Mouse (Mus musculus): ENCODE results near the gene Gm9958. TPM values are rescaled to one million over a fixed set of nuclear protein-coding genes. Genes with fewer than 3 reads are reported as not detected.
A peak's percentile ranks its signal among the peaks of the same experiment; 100 is the strongest.

The Gm9958 gene
- polyA plus RNA-seq, 1 experiment from 2014 or later: 3.0 TPM

- no peak for TF ChIP-seq CTCF (IDR thresholded peaks at IDR 0.05; ENCODE audit: low read depth)
- no peaks in the 10 kb centered on the region for H3K27me3 ChIP-seq (replicated peaks; ENCODE audit: control insufficient read depth, insufficient read depth, low read length)
- WGBS: under 1% methylated on average over 74 of the region's 104 CpGs
- no peaks in the 10 kb centered on the region; the same call in 1 of the 2 replicates for H3K36me3 ChIP-seq (ENCODE audit: control insufficient read depth, insufficient read depth)
- H3K4me3 ChIP-seq (ENCODE audit: low read depth, low read length): peak within 1 kb of the TSS; percentile 84
- peak within 1 kb of the TSS; percentile 80 for H3K4me2 ChIP-seq (replicated peaks; ENCODE audit: low read depth)
- H3K4me1 ChIP-seq (replicated peaks; ENCODE audit: control insufficient read depth, insufficient read depth, low read length): no peaks in the 10 kb centered on the region; the same call in 1 of the 2 replicates
- H3K9ac ChIP-seq (ENCODE audit: low read depth, low read length): peak within 1 kb of the TSS; percentile 99
- no peaks in the 10 kb centered on the region for H3K9me3 ChIP-seq (ENCODE audit: control insufficient read depth)
- peak; percentile 94 for ATAC-seq
- H3K27ac ChIP-seq (ENCODE audit: low read depth, low read length): peak within 1 kb of the TSS; percentile 100
Observed at GRCm38 (mm10) chr5:90366121-90367066, 610 bp upstream of the Gm9958 start, which contains the start of gene Ankrd17. Gene Ankrd17 (minus strand): TSS chr5:90366577.

- no peak for TF ChIP-seq CTCF (IDR thresholded peaks at IDR 0.05; ENCODE audit: low read depth)
- ATAC-seq: no peak
- Histone ChIP-seq H3K9me3 (ENCODE audit: control insufficient read depth) (no peaks in the 10 kb centered on the region), H3K4me1 (replicated peaks; ENCODE audit: control insufficient read depth, insufficient read depth, low read length) (no peaks in the 10 kb centered on the region), H3K4me2 (replicated peaks; ENCODE audit: low read depth) (no peak overlapping the region), H3K9ac (ENCODE audit: low read depth, low read length) (no peak overlapping the region), H3K27ac (ENCODE audit: low read depth, low read length) (no peak overlapping the region), H3K4me3 (ENCODE audit: low read depth, low read length) (no peak overlapping the region), H3K27me3 (replicated peaks; ENCODE audit: control insufficient read depth, insufficient read depth, low read length) (no peaks in the 10 kb centered on the region), H3K36me3 (ENCODE audit: control insufficient read depth, insufficient read depth) (no peaks in the 10 kb centered on the region)
- 77% methylated on average over 5 of the region's 5 CpGs for WGBS
Observed at GRCm38 (mm10) chr5:90370401-90370800, 3.4 kb downstream of the Gm9958 start.

GRCm38 (mm10) chr5:90373708-90374107 lies 6.7 kb downstream of the Gm9958 start:
- Histone ChIP-seq H3K27ac (ENCODE audit: low read depth, low read length) (no peak overlapping the region), H3K27me3 (replicated peaks; ENCODE audit: control insufficient read depth, insufficient read depth, low read length) (no peaks in the 10 kb centered on the region), H3K4me2 (replicated peaks; ENCODE audit: low read depth) (no peak overlapping the region), H3K9me3 (ENCODE audit: control insufficient read depth) (no peaks in the 10 kb centered on the region), H3K36me3 (ENCODE audit: control insufficient read depth, insufficient read depth) (no peaks in the 10 kb centered on the region), H3K4me1 (replicated peaks; ENCODE audit: control insufficient read depth, insufficient read depth, low read length) (no peaks in the 10 kb centered on the region), H3K4me3 (ENCODE audit: low read depth, low read length) (no peak overlapping the region), H3K9ac (ENCODE audit: low read depth, low read length) (no peak overlapping the region)
- ATAC-seq: no peak
- WGBS: 74% methylated on average over 4 of the region's 4 CpGs
- no peak for TF ChIP-seq CTCF (IDR thresholded peaks at IDR 0.05; ENCODE audit: low read depth)

GRCm38 (mm10) chr5:90381458-90381857 lies 14.5 kb downstream of the Gm9958 start:
- Histone ChIP-seq H3K9me3 (ENCODE audit: control insufficient read depth) (no peaks in the 10 kb centered on the region), H3K4me2 (replicated peaks; ENCODE audit: low read depth) (no peak overlapping the region), H3K4me1 (replicated peaks; ENCODE audit: control insufficient read depth, insufficient read depth, low read length) (no peaks in the 10 kb centered on the region), H3K9ac (ENCODE audit: low read depth, low read length) (no peak overlapping the region), H3K4me3 (ENCODE audit: low read depth, low read length) (no peak overlapping the region), H3K36me3 (ENCODE audit: control insufficient read depth, insufficient read depth) (no peaks in the 10 kb centered on the region), H3K27me3 (replicated peaks; ENCODE audit: control insufficient read depth, insufficient read depth, low read length) (no peaks in the 10 kb centered on the region), H3K27ac (ENCODE audit: low read depth, low read length) (no peak overlapping the region)
- 62% methylated on average over 4 of the region's 4 CpGs for WGBS
- ATAC-seq: no peak
- TF ChIP-seq CTCF (IDR thresholded peaks at IDR 0.05; ENCODE audit: low read depth): no peak

- H3K4me3 ChIP-seq (ENCODE audit: low read depth, low read length): no peak overlapping the region
- no peak overlapping the region for H3K9ac ChIP-seq (ENCODE audit: low read depth, low read length)
- no peaks in the 10 kb centered on the region for H3K36me3 ChIP-seq (ENCODE audit: control insufficient read depth, insufficient read depth)
- whole genome bisulfite sequencing: 49% methylated on average over 1 of the region's 1 CpGs
- H3K4me2 ChIP-seq (replicated peaks; ENCODE audit: low read depth): no peak overlapping the region
- H3K27me3 ChIP-seq (replicated peaks; ENCODE audit: control insufficient read depth, insufficient read depth, low read length): no peaks in the 10 kb centered on the region
- H3K27ac ChIP-seq (ENCODE audit: low read depth, low read length): no peak overlapping the region
- peak; percentile 68 for TF ChIP-seq CTCF (IDR thresholded peaks at IDR 0.05; ENCODE audit: low read depth)
- no peak for ATAC-seq
- no peaks in the 10 kb centered on the region for H3K9me3 ChIP-seq (ENCODE audit: control insufficient read depth)
- no peaks in the 10 kb centered on the region for H3K4me1 ChIP-seq (replicated peaks; ENCODE audit: control insufficient read depth, insufficient read depth, low read length)
Observed at GRCm38 (mm10) chr5:90383080-90383479, 16.1 kb downstream of the Gm9958 start.

- Histone ChIP-seq H3K9me3 (ENCODE audit: control insufficient read depth) (no peaks in the 10 kb centered on the region), H3K36me3 (ENCODE audit: control insufficient read depth, insufficient read depth) (no peaks in the 10 kb centered on the region), H3K4me3 (ENCODE audit: low read depth, low read length) (no peak overlapping the region), H3K9ac (ENCODE audit: low read depth, low read length) (no peak overlapping the region), H3K27ac (ENCODE audit: low read depth, low read length) (no peak overlapping the region), H3K27me3 (replicated peaks; ENCODE audit: control insufficient read depth, insufficient read depth, low read length) (no peaks in the 10 kb centered on the region), H3K4me2 (replicated peaks; ENCODE audit: low read depth) (no peak overlapping the region), H3K4me1 (replicated peaks; ENCODE audit: control insufficient read depth, insufficient read depth, low read length) (no peaks in the 10 kb centered on the region)
- no peak for ATAC-seq
- TF ChIP-seq CTCF (IDR thresholded peaks at IDR 0.05; ENCODE audit: low read depth): no peak
- WGBS: 52% methylated on average over 5 of the region's 5 CpGs
Observed at GRCm38 (mm10) chr5:90393764-90394163, 26.8 kb downstream of the Gm9958 start.

Measured in intestine, postnatal 0 days (tissue).